Mouse (Mus musculus): ENCODE data around the gene Cp. TPM values are rescaled to one million over a fixed set of nuclear protein-coding genes. Genes with fewer than 3 reads are reported as not detected.
"Not testable (repeated sequence)": the region's sequence is repeated elsewhere in the genome, so short reads cannot be mapped to it uniquely, and the experiment has no call there.

Gene Cp
- 2.8 and 4.7 TPM in 2 replicates for polyA plus RNA-seq (2015; fragmentation: Nextera tagmentation; extraction: Ambion mirVana)

GRCm38 (mm10) chr3:19956885-19957284 lies at the start of gene Cp:
Cp (plus strand) TSS chr3:19957054.
- WGBS, result 26% methylated on average over 5 of the region's 5 CpGs
- H3K4me2 ChIP-seq (replicated peaks), result no peak within 1 kb of the TSS
- H3K4me1 ChIP-seq, result peaks cover 7% of the 10 kb centered on the region; the same call in 1 of the 2 replicates
- no peaks in the 10 kb centered on the region for H3K27me3 ChIP-seq
- H3K9ac ChIP-seq (replicated peaks), result no peak within 1 kb of the TSS
- no peak for ATAC-seq (replicated peaks)
- no peak within 1 kb of the TSS for H3K4me3 ChIP-seq
- no peaks in the 10 kb centered on the region for H3K9me3 ChIP-seq
- H3K27ac ChIP-seq (replicated peaks), result no peak within 1 kb of the TSS
- H3K36me3 ChIP-seq, result no peaks in the 10 kb centered on the region

DNA sequence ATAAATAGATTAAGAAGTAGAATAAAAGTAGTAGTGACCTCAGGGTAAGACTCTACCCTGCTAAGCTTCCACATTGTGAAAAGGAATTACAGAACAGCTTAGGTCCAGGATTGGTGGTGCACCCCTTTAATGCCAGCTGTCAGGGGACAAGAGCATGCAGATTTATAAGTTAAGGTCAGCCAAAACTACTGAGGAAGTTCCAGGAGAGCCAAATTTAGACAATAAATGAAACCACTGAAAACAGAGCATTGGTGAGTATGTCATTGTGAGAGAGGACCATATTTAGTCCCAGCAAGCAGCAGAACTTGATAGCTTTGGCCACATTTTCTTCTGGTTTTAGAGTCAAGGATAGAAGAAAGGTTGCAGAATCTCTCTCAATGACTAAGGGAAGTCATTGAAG lies 8.3 kb upstream of the Cp start:
- Histone ChIP-seq H3K9ac (replicated peaks) (no peak overlapping the region), H3K27ac (replicated peaks) (no peak overlapping the region), H3K4me1 (no peaks in the 10 kb centered on the region), H3K27me3 (no peaks in the 10 kb centered on the region), H3K36me3 (no peaks in the 10 kb centered on the region), H3K4me2 (replicated peaks) (no peak overlapping the region), H3K4me3 (no peak overlapping the region), H3K9me3 (no peaks in the 10 kb centered on the region)
- no peak for ATAC-seq (replicated peaks)

DNA sequence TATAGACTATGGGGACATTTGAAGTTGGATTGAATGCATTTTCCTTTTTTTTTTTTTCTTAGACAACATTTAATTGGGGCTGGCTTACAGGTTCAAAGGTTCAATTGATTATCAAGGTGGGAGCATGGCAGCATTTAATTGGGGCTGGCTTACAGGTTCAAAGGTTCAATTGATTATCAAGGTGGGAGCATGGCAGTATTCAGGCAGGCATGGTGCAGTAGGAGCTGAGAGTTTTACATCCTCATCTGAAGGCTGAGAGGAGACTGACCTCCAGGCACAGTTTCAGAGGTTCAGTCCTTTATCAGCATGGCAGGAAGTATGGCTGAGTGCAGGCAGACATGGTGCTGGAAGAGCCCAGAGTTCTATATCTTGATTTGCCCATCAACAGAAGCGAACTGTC lies 7.5 kb upstream of the Cp start:
- not testable (repeated sequence) for H3K4me2 ChIP-seq (replicated peaks); H3K4me3 ChIP-seq; H3K9me3 ChIP-seq; H3K4me1 ChIP-seq; H3K9ac ChIP-seq (replicated peaks); H3K36me3 ChIP-seq; H3K27ac ChIP-seq (replicated peaks); H3K27me3 ChIP-seq; ATAC-seq (replicated peaks)
- WGBS, result 95% methylated on average over 1 of the region's 1 CpGs

DNA sequence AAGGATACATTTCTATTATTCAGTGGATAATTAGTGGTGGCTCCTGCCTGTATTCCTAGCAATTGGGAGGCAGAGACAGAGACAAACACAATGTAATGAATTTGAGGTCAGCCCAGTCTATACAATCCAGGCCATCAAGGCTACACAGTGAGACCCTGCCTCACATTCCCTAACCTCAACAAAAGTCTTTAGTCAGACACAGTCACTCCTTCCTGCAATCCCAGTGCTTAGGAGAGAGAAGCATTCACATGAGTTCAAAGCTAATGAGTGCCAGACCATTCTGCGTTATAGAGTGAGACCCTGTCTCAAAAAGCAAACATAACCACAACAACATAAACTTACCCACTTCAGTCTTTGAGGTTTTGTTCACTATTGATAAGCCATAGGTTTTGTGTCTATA lies 3.4 kb upstream of the Cp start:
- WGBS, result 2% methylated on average over 1 of the region's 1 CpGs
- no peaks in the 10 kb centered on the region for H3K27me3 ChIP-seq
- H3K4me3 ChIP-seq, result no peak overlapping the region
- H3K9me3 ChIP-seq, result no peaks in the 10 kb centered on the region
- peak; percentile 69 for ATAC-seq (replicated peaks)
- no peak overlapping the region for H3K9ac ChIP-seq (replicated peaks)
- no peak overlapping the region; the same call in 1 of the 2 replicates for H3K27ac ChIP-seq (replicated peaks)
- H3K4me1 ChIP-seq, result peaks cover 7% of the 10 kb centered on the region; the same call in 1 of the 2 replicates
- no peak overlapping the region for H3K4me2 ChIP-seq (replicated peaks)
- no peaks in the 10 kb centered on the region for H3K36me3 ChIP-seq

GRCm38 (mm10) chr3:19953865-19954264 lies 3.0 kb upstream of the Cp start:
- Histone ChIP-seq H3K9ac (replicated peaks) (no peak overlapping the region), H3K27ac (replicated peaks) (no peak overlapping the region), H3K4me1 (peaks cover 7% of the 10 kb centered on the region; the same call in 1 of the 2 replicates), H3K27me3 (no peaks in the 10 kb centered on the region), H3K9me3 (no peaks in the 10 kb centered on the region), H3K36me3 (no peaks in the 10 kb centered on the region), H3K4me3 (no peak overlapping the region), H3K4me2 (replicated peaks) (no peak overlapping the region)
- 3% methylated on average over 3 of the region's 3 CpGs for WGBS
- peak; percentile 95 for ATAC-seq (replicated peaks)

GRCm38 (mm10) chr3:19958031-19958430 lies 1.2 kb downstream of the Cp start:
- Histone ChIP-seq H3K36me3 (no peaks in the 10 kb centered on the region), H3K4me1 (peaks cover 7% of the 10 kb centered on the region; the same call in 1 of the 2 replicates), H3K27ac (replicated peaks) (no peak overlapping the region), H3K9ac (replicated peaks) (no peak overlapping the region), H3K4me2 (replicated peaks) (no peak overlapping the region), H3K9me3 (no peaks in the 10 kb centered on the region), H3K27me3 (no peaks in the 10 kb centered on the region), H3K4me3 (no peak overlapping the region)
- no peak for ATAC-seq (replicated peaks)

- no peaks in the 10 kb centered on the region for H3K27me3 ChIP-seq
- H3K4me3 ChIP-seq, result no peak overlapping the region
- no peak overlapping the region for H3K27ac ChIP-seq (replicated peaks)
- H3K9ac ChIP-seq (replicated peaks), result no peak overlapping the region
- no peak overlapping the region for H3K4me2 ChIP-seq (replicated peaks)
- WGBS, result 78% methylated on average over 1 of the region's 1 CpGs
- ATAC-seq (replicated peaks), result no peak
- H3K9me3 ChIP-seq, result no peaks in the 10 kb centered on the region
- H3K36me3 ChIP-seq, result no peaks in the 10 kb centered on the region
- H3K4me1 ChIP-seq, result peaks cover 5% of the 10 kb centered on the region; the same call in 1 of the 2 replicates
These were observed 2.1 kb downstream of the Cp start for GRCm38 (mm10) chr3:19958983-19959382.

- H3K4me2 ChIP-seq (replicated peaks), result no peak overlapping the region
- H3K4me1 ChIP-seq, result peaks cover 5% of the 10 kb centered on the region; the same call in 1 of the 2 replicates
- H3K27me3 ChIP-seq, result no peaks in the 10 kb centered on the region
- WGBS, result 71% methylated on average over 3 of the region's 3 CpGs
- H3K4me3 ChIP-seq, result no peak overlapping the region
- H3K9me3 ChIP-seq, result no peaks in the 10 kb centered on the region
- no peaks in the 10 kb centered on the region for H3K36me3 ChIP-seq
- no peak overlapping the region for H3K9ac ChIP-seq (replicated peaks)
- ATAC-seq (replicated peaks), result no peak
- H3K27ac ChIP-seq (replicated peaks), result no peak overlapping the region
These were observed 3.8 kb downstream of the Cp start for GRCm38 (mm10) chr3:19960570-19961114.

DNA sequence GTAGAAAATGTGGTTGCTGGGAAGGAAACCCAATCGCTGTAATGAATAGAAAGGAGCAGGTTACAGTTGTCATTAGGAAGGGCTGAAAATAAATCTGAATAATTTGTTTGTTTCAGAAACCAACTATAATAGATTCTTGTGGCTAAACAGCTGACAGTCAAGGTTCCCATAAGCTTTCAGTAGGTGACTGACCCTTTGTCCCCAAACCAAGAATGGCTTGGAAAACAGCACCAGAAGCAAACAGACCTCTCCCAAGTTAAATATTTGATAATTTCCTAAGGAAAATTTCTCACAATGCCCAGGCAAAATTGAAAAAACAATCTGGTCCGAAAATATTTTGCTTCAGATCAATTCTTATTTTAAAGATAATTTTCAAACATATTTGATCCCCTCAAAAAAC lies 4.5 kb downstream of the Cp start:
- Histone ChIP-seq H3K27ac (replicated peaks) (no peak overlapping the region), H3K27me3 (no peaks in the 10 kb centered on the region), H3K4me3 (no peak overlapping the region), H3K36me3 (no peaks in the 10 kb centered on the region), H3K9me3 (no peaks in the 10 kb centered on the region), H3K4me2 (replicated peaks) (no peak overlapping the region), H3K9ac (replicated peaks) (no peak overlapping the region), H3K4me1 (peaks cover 5% of the 10 kb centered on the region; the same call in 1 of the 2 replicates)
- WGBS, result 86% methylated on average over 2 of the region's 2 CpGs
- ATAC-seq (replicated peaks), result no peak

DNA sequence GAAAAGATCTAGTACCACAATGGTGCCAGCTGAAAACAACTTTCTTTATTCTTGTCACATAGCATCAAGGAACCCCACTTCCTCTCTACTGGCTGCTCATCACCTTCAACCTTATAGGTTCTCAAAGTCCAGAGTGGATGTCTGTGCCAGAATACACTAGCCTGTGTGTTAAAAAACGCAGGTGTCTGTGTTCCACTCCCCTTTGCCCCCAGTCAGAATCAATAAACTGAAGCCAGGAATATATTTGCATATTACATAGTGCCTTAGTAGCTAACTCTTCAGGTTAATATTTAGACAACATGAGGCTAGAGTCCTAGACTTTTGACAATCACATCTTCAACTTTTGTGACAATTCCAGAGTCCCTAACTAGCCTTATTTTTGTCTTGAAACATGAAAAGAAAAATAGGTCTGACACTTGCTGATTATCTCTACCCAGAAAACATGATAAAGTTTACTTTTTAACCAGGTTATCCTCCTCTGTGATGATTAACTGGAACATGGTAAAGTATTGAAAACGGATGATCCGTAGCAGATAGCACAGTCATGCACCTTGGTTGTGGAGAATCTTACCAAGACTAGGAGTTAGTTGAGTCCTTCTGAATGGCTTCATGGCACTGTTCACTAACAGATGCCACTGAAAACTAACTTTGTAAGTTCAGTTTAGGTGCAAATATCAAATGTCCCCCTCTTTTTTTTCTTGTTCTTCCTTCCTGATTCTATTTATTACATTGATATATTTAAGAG lies 6.1 kb downstream of the Cp start:
- H3K9ac ChIP-seq (replicated peaks), result no peak overlapping the region
- no peak overlapping the region for H3K4me2 ChIP-seq (replicated peaks)
- WGBS, result 91% methylated on average over 3 of the region's 3 CpGs
- H3K9me3 ChIP-seq, result no peaks in the 10 kb centered on the region
- no peaks in the 10 kb centered on the region for H3K27me3 ChIP-seq
- no peaks in the 10 kb centered on the region for H3K36me3 ChIP-seq
- no peaks in the 10 kb centered on the region for H3K4me1 ChIP-seq
- H3K27ac ChIP-seq (replicated peaks), result no peak overlapping the region
- no peak for ATAC-seq (replicated peaks)
- no peak overlapping the region for H3K4me3 ChIP-seq

DNA sequence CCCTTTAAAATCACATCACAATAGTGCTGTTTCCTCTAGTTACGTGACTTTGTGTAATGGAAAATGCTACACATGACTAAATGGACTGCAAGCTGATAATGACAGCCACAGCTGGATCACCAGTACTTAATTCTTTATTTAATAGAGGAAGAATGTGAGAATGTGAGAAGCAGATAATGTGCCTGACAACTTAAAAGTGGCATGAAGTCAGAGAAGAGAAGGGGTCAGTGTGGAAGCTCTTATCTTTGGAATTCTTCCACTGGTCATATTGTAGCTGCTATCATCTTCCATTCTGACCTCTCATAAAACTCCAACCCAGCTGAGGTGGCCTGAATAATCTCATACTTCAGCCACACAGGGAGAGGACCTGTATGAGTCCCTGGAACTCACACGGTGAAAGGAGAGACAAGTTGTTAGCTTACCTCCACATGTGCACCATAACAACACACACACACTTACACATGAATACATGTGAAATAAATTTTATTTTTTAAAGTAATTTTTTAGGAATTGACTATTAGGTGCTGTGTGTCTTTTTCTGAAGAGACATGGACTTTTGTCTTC lies 7.9 kb downstream of the Cp start:
- Histone ChIP-seq H3K36me3 (no peaks in the 10 kb centered on the region), H3K9ac (replicated peaks) (no peak overlapping the region), H3K4me1 (no peaks in the 10 kb centered on the region), H3K4me2 (replicated peaks) (no peak overlapping the region), H3K27ac (replicated peaks) (no peak overlapping the region), H3K9me3 (no peaks in the 10 kb centered on the region), H3K27me3 (no peaks in the 10 kb centered on the region), H3K4me3 (no peak overlapping the region)
- WGBS, result 87% methylated on average over 2 of the region's 2 CpGs
- no peak for ATAC-seq (replicated peaks)

DNA sequence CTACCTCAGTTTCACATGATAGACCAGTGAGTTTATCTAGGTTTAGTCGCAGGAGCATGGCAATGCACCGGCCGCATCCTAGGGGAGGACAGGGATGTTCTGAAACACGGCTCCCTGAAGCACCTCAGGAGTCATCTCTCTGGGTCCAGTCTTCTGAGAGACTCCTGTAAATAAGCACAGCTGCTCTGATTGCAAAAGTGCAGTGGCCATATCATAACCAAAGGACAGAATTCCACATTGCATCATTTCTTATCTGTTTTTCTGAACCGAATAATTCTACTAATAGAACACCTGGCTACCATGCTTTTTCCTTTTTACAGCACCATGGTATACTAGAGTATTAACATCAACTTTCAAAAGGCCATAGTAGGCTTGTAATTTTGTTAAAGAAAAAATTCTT lies 8.4 kb downstream of the Cp start:
- no peaks in the 10 kb centered on the region for H3K27me3 ChIP-seq
- no peak for ATAC-seq (replicated peaks)
- no peaks in the 10 kb centered on the region for H3K9me3 ChIP-seq
- no peaks in the 10 kb centered on the region for H3K4me1 ChIP-seq
- no peak overlapping the region for H3K4me2 ChIP-seq (replicated peaks)
- H3K9ac ChIP-seq (replicated peaks), result no peak overlapping the region
- H3K36me3 ChIP-seq, result no peaks in the 10 kb centered on the region
- WGBS, result 94% methylated on average over 5 of the region's 5 CpGs
- H3K27ac ChIP-seq (replicated peaks), result no peak overlapping the region
- H3K4me3 ChIP-seq, result no peak overlapping the region

All from forebrain, embryonic 15.5 days (tissue).